Mouse (Mus musculus) fibroblast of lung, adult 2 months (primary cell): ENCODE measurements around the gene Exosc10.

Experiments
- DNase-seq: peaks from one replicate; pipeline ENCODE4 v3.0.0-alpha.2; 2011; ENCODE audit warnings: low read depth

Gene Exosc10

GRCm38 (mm10) chr4:148558297-148559000, at the start of gene Exosc10:
Exosc10 (plus strand) TSS chr4:148558429.
- DNase-seq: peak; percentile 67

- DNase-seq: no peak
These were observed 48.7 kb upstream of the Exosc10 start for GRCm38 (mm10) chr4:148509450-148510084.

- no peak for DNase-seq
These were observed 47.5 kb upstream of the Exosc10 start for GRCm38 (mm10) chr4:148510691-148511090.

- DNase-seq: no peak
These were observed 46.9 kb upstream of the Exosc10 start for GRCm38 (mm10) chr4:148511334-148511733.

GRCm38 (mm10) chr4:148513021-148513559, 45.1 kb upstream of the Exosc10 start:
- peak; percentile 76 for DNase-seq

- DNase-seq: no peak
These were observed 42.9 kb upstream of the Exosc10 start for GRCm38 (mm10) chr4:148515313-148515712.

GRCm38 (mm10) chr4:148517809-148518208, 40.4 kb upstream of the Exosc10 start:
- no peak for DNase-seq

GRCm38 (mm10) chr4:148518235-148518795, 39.9 kb upstream of the Exosc10 start:
- no peak for DNase-seq

GRCm38 (mm10) chr4:148523538-148523937, 34.7 kb upstream of the Exosc10 start:
- no peak for DNase-seq

GRCm38 (mm10) chr4:148527158-148527910, 30.9 kb upstream of the Exosc10 start:
- no peak for DNase-seq

- DNase-seq: peak; percentile 13
These were observed 27.9 kb upstream of the Exosc10 start for GRCm38 (mm10) chr4:148530351-148530750.

GRCm38 (mm10) chr4:148530778-148531177, 27.5 kb upstream of the Exosc10 start:
- DNase-seq: peak; percentile 3

GRCm38 (mm10) chr4:148531341-148531740, 26.9 kb upstream of the Exosc10 start:
- no peak for DNase-seq

GRCm38 (mm10) chr4:148532516-148532915, 25.7 kb upstream of the Exosc10 start:
- DNase-seq: no peak

- no peak for DNase-seq
These were observed 24.5 kb upstream of the Exosc10 start for GRCm38 (mm10) chr4:148533613-148534328.

GRCm38 (mm10) chr4:148535876-148536275, 22.4 kb upstream of the Exosc10 start:
- no peak for DNase-seq

GRCm38 (mm10) chr4:148549106-148549505, 9.1 kb upstream of the Exosc10 start:
- DNase-seq: no peak

- DNase-seq: no peak
These were observed 463 bp upstream of the Exosc10 start for GRCm38 (mm10) chr4:148557766-148558165.

GRCm38 (mm10) chr4:148562676-148563075, 4.4 kb downstream of the Exosc10 start:
- no peak for DNase-seq

GRCm38 (mm10) chr4:148563595-148563994, 5.4 kb downstream of the Exosc10 start:
- no peak for DNase-seq

- DNase-seq: no peak
These were observed 11.9 kb downstream of the Exosc10 start for GRCm38 (mm10) chr4:148570138-148570537.
